Mouse (Mus musculus): Measurements from ENCODE around the gene Irf2. TPM values are rescaled to one million over a fixed set of nuclear protein-coding genes. Genes with fewer than 3 reads are reported as not detected.
A peak's percentile ranks its signal among the peaks of the same experiment; 100 is the strongest.

The Irf2 gene
- polyA plus RNA-seq, 1 experiment from 2014 or later, result 43.3 TPM

- H3K27ac ChIP-seq (ENCODE audit: low read depth, low read length), result no peak overlapping the region
- H3K9me3 ChIP-seq (ENCODE audit: control insufficient read depth), result 0 out of 2 replicates have a peak, but pooled peaks cover 3% of the 10 kb centered on the region
- H3K4me1 ChIP-seq (replicated peaks; ENCODE audit: control insufficient read depth, insufficient read depth, low read length), result no peaks in the 10 kb centered on the region; the same call in 1 of the 2 replicates
- no peak overlapping the region for H3K4me2 ChIP-seq (replicated peaks; ENCODE audit: low read depth)
- WGBS, result 87% methylated on average over 4 of the region's 4 CpGs
- ATAC-seq, result no peak
- TF ChIP-seq CTCF (IDR thresholded peaks at IDR 0.05; ENCODE audit: low read depth), result no peak
- no peak overlapping the region for H3K9ac ChIP-seq (ENCODE audit: low read depth, low read length)
- H3K36me3 ChIP-seq (ENCODE audit: control insufficient read depth, insufficient read depth), result no peaks in the 10 kb centered on the region
- H3K4me3 ChIP-seq (ENCODE audit: low read depth, low read length), result no peak overlapping the region
- no peaks in the 10 kb centered on the region for H3K27me3 ChIP-seq (replicated peaks; ENCODE audit: control insufficient read depth, insufficient read depth, low read length)
Observed at GRCm38 (mm10) chr8:46890241-46890640, 150.7 kb downstream of the Irf2 start.

DNA sequence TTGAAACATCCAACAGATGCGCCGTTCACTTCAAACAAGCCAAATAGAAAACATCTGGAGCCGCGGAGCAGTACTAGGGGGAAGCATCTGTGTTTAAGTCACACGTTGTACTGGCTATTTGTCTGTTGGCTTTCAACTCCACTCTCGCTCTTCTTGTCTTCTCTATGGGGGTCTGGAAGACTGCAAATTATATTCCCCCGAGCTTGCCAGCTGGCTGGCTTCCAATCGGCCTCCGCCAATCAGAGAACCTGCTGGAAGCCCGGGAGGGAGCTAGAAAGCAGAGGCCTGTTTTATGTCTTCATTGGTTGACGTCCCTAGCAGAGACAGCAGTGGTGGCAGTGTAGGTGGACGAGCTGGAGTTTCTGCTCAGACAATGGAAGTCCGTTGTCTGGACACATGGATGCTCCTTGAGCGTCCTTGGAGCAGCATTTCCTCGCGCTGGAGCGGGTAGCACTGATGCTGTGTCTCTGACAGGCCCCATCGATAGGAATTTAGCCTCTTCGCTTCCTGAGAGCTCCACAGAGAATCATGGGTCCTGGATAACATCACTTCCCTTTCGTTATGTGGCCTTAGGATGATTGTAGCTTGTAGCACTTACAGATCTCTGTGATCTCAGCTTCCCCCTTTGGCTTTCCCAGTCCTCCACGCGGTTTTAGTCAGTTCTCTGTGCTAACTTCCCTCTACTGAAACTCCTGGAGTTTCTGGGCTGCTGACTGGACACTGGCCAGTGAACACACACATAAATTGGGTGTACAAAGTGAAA is 153.2 kb downstream of the Irf2 start:
- ATAC-seq, result peak; percentile 29
- no peaks in the 10 kb centered on the region for H3K9me3 ChIP-seq (ENCODE audit: control insufficient read depth)
- peak overlapping the region; percentile 1; the same call in 1 of the 2 replicates for H3K4me3 ChIP-seq (ENCODE audit: low read depth, low read length)
- H3K4me1 ChIP-seq (replicated peaks; ENCODE audit: control insufficient read depth, insufficient read depth, low read length), result no peaks in the 10 kb centered on the region; the same call in 1 of the 2 replicates
- H3K27ac ChIP-seq (ENCODE audit: low read depth, low read length), result peak overlapping the region; percentile 57
- no peak overlapping the region for H3K9ac ChIP-seq (ENCODE audit: low read depth, low read length)
- no peaks in the 10 kb centered on the region for H3K27me3 ChIP-seq (replicated peaks; ENCODE audit: control insufficient read depth, insufficient read depth, low read length)
- H3K36me3 ChIP-seq (ENCODE audit: control insufficient read depth, insufficient read depth), result no peaks in the 10 kb centered on the region
- peak overlapping the region; percentile 38 for H3K4me2 ChIP-seq (replicated peaks; ENCODE audit: low read depth)
- no peak for TF ChIP-seq CTCF (IDR thresholded peaks at IDR 0.05; ENCODE audit: low read depth)
- WGBS, result 53% methylated on average over 22 of the region's 22 CpGs

DNA sequence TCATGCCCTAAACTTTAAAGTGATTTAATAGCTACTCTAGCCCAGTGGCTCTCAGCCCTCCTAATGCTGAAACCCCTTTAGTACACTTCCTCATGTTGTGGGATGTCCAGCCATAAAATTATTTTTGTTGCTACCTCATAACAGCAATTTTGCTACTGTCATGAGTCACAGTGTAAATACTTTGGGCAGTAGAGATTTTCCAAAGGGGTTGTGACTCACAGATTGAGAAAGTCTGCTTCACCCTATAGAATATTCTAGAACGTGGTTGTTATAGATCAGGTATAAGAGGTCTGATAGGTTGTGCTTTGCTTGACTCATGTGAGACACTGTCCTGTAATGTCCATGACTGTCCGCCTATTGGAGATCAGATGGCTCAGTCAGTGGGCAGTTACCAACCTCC is 154.9 kb downstream of the Irf2 start:
- ATAC-seq, result no peak
- no peaks in the 10 kb centered on the region for H3K9me3 ChIP-seq (ENCODE audit: control insufficient read depth)
- H3K27me3 ChIP-seq (replicated peaks; ENCODE audit: control insufficient read depth, insufficient read depth, low read length), result no peaks in the 10 kb centered on the region
- 98% methylated on average over 2 of the region's 2 CpGs for WGBS
- no peak overlapping the region for H3K4me2 ChIP-seq (replicated peaks; ENCODE audit: low read depth)
- H3K9ac ChIP-seq (ENCODE audit: low read depth, low read length), result no peak overlapping the region
- TF ChIP-seq CTCF (IDR thresholded peaks at IDR 0.05; ENCODE audit: low read depth), result no peak
- H3K4me3 ChIP-seq (ENCODE audit: low read depth, low read length), result no peak overlapping the region
- no peaks in the 10 kb centered on the region; the same call in 1 of the 2 replicates for H3K4me1 ChIP-seq (replicated peaks; ENCODE audit: control insufficient read depth, insufficient read depth, low read length)
- no peaks in the 10 kb centered on the region for H3K36me3 ChIP-seq (ENCODE audit: control insufficient read depth, insufficient read depth)
- H3K27ac ChIP-seq (ENCODE audit: low read depth, low read length), result peak overlapping the region; percentile 4; the same call in 1 of the 2 replicates

DNA sequence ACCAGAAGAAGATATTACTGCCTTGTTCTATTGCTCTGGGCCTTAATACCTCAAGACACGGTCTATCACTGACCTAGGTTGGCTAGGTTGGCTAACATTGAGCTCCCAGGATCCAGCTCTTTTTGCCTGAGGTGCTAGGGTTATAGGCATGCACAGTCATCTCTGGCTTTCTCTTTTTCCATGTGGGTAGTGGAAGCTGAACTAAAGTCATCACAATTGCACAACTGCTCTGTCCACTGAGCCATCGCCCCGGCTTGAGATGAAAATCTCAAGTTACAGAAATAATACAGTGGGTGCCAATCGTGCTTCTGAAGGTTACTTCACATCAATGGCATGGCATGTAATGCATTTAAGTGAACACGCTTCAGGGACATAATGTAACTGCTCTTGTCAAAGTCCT is 156.5 kb downstream of the Irf2 start:
- ATAC-seq, result no peak
- no peaks in the 10 kb centered on the region for H3K9me3 ChIP-seq (ENCODE audit: control insufficient read depth)
- no peaks in the 10 kb centered on the region; the same call in 1 of the 2 replicates for H3K4me1 ChIP-seq (replicated peaks; ENCODE audit: control insufficient read depth, insufficient read depth, low read length)
- H3K4me2 ChIP-seq (replicated peaks; ENCODE audit: low read depth), result no peak overlapping the region
- H3K4me3 ChIP-seq (ENCODE audit: low read depth, low read length), result no peak overlapping the region
- TF ChIP-seq CTCF (IDR thresholded peaks at IDR 0.05; ENCODE audit: low read depth), result no peak
- WGBS, result 88% methylated on average over 5 of the region's 5 CpGs
- H3K9ac ChIP-seq (ENCODE audit: low read depth, low read length), result no peak overlapping the region
- H3K36me3 ChIP-seq (ENCODE audit: control insufficient read depth, insufficient read depth), result no peaks in the 10 kb centered on the region
- H3K27me3 ChIP-seq (replicated peaks; ENCODE audit: control insufficient read depth, insufficient read depth, low read length), result no peaks in the 10 kb centered on the region
- H3K27ac ChIP-seq (ENCODE audit: low read depth, low read length), result no peak overlapping the region

DNA sequence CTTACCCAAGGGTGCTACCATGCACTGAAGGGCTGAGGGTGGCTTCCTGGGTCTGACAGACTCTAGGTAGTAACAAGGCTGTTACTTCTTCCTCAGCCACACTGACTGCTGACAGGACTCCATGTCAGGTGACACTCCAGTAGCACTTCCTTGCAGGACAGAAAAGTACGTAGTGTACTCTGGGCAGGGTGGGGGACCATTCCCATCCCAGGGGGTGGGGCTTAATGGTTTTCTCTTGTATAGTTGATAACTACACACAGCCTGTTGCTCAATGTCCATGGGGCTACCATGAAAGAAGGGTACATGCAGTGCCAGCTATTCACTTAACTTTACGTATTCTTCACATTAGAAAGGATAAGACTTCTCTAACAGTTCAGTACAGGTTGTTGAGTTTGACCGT is 157.2 kb downstream of the Irf2 start:
- Histone ChIP-seq H3K9me3 (ENCODE audit: control insufficient read depth) (no peaks in the 10 kb centered on the region), H3K27me3 (replicated peaks; ENCODE audit: control insufficient read depth, insufficient read depth, low read length) (no peaks in the 10 kb centered on the region), H3K4me2 (replicated peaks; ENCODE audit: low read depth) (no peak overlapping the region), H3K4me1 (replicated peaks; ENCODE audit: control insufficient read depth, insufficient read depth, low read length) (no peaks in the 10 kb centered on the region; the same call in 1 of the 2 replicates), H3K36me3 (ENCODE audit: control insufficient read depth, insufficient read depth) (no peaks in the 10 kb centered on the region), H3K4me3 (ENCODE audit: low read depth, low read length) (no peak overlapping the region), H3K27ac (ENCODE audit: low read depth, low read length) (no peak overlapping the region), H3K9ac (ENCODE audit: low read depth, low read length) (no peak overlapping the region)
- 57% methylated on average over 3 of the region's 3 CpGs for WGBS
- ATAC-seq, result peak; percentile 86
- TF ChIP-seq CTCF (IDR thresholded peaks at IDR 0.05; ENCODE audit: low read depth), result no peak

Other genes with a start within 250 kb of the Irf2 start
- 7.6 and 8.9 TPM in 2 replicates for gene Cenpu, start 187.7 kb upstream of the Irf2 start, polyA plus RNA-seq (2015; fragmentation: Nextera tagmentation; extraction: Ambion mirVana)
- gene Primpol, start 122.5 kb upstream of the Irf2 start, polyA plus RNA-seq (2015; fragmentation: Nextera tagmentation; extraction: Ambion mirVana), result 6.2 and 7.6 TPM in 2 replicates
- gene Casp3, start 122.4 kb upstream of the Irf2 start, polyA plus RNA-seq (2015; fragmentation: Nextera tagmentation; extraction: Ambion mirVana), result 43.5 and 48.7 TPM in 2 replicates
- 0.20 and 0.37 TPM in 2 replicates for gene Enpp6, start 247.2 kb downstream of the Irf2 start, polyA plus RNA-seq (2015; fragmentation: Nextera tagmentation; extraction: Ambion mirVana)